In the genomic region with DNA sequence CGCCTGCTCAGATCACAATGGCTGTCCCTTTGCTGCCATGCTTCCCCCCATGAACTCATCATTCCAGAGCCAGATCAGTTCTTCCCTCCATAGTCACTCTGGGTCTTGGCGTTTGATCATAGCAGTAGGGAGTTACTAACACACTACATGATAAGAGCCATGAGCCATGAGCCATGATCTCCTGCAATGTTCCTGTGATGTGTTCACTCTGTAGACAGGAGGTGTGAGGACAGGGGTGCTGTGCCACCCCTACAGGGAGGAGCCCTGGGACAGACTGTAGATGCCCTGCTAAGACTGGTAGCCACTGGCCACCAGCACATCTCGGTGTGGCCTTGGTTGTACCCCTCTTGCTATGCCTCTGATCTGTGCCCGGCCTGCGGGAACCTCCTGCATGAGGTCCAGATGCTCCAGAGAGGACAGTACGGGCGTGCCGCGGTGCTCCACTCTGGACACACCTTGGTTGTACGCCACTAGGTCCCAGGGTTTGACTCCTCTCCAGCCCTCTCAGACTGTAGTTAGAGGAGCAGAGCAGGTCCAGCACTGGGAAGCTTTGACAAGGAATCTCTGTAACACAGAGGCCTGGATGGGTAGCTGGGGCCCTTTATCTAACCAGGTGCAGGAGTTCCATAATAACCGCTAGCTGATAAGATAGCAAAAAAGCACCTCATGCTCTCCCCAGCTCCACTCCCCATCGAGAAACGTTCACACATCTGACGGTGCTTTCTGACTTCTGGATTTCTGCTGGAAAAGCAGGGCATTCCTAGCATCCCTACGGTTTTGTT, we compare ENCODE assay signal across 27 mouse cellular contexts.
DNase-seq lines count a peak whose midpoint lies in the region; ATAC-seq and TF ChIP-seq lines count a peak whose summit lies in the region.
"Had no signal": no experiment of that assay in that cellular context is flagged by ENCODE, and none has a peak within 500 bp of the region (broad histone marks: within the 10 kb centered on the region; RNA-seq: fewer than 3 reads in every experiment).

No protein-coding gene starts in this region.

- no peak overlapping the region for H3K9ac ChIP-seq in liver, embryonic 12.5 days
- H3K9ac ChIP-seq: forebrain, postnatal 0 days; hindbrain, embryonic 15.5 days; midbrain, embryonic 12.5 days; neural tube, embryonic 12.5 days had no signal

- peaks cover 2% of the 10 kb centered on the region for H3K36me3 ChIP-seq in G1E (replicated peaks)
- no peaks in the 10 kb centered on the region for H3K36me3 ChIP-seq in liver, embryonic 12.5 days
- H3K36me3 ChIP-seq: forebrain, embryonic 10.5 days; hindbrain, embryonic 15.5 days; midbrain, embryonic 12.5 days; neural tube, embryonic 12.5 days had no signal

- TF ChIP-seq CTCF in G1E (IDR thresholded peaks at IDR 0.05; ENCODE audit: low read depth, low read length): no peak

- no peak for DNase-seq in G1E (ENCODE audit: low spot score)
- DNase-seq in c-Kit-positive CD71-positive TER-119-negative erythroid progenitor cells, embryonic 14.5 days (ENCODE audit: low read depth): peak; percentile 13
- DNase-seq in kidney, postnatal 4 days: no peak
- no peak for DNase-seq in urinary bladder, postnatal 4 days (ENCODE audit: low spot score in 2 of 2)
- no peak for DNase-seq in kidney, adult 9 months
- DNase-seq: adrenal gland, adult 8-10 months; B cell, adult 2 months; cerebellum, adult 8-10 months; forebrain, postnatal 0 days; heart, postnatal 4 days; kidney, adult 11 months; left cerebral cortex, postnatal 4 days; retina, postnatal 1 day; right cerebral cortex, postnatal 25 days; spleen, adult 18-20 months had no signal

- 51% methylated on average over 15 of the region's 15 CpGs for WGBS in liver, embryonic 12.5 days (ENCODE audit: insufficient replicate concordance)

- H3K4me3 ChIP-seq in G1E (ENCODE audit: low read depth, low read length): peak overlapping the region; percentile 20; the same call in 1 of the 2 replicates
- H3K4me3 ChIP-seq in liver, embryonic 12.5 days: no peak overlapping the region
- H3K4me3 ChIP-seq: forebrain, embryonic 10.5 days; hindbrain, embryonic 15.5 days; left cerebral cortex, adult 2 months; midbrain, embryonic 12.5 days; neural tube, embryonic 12.5 days had no signal

- H3K27ac ChIP-seq in liver, embryonic 12.5 days: no peak overlapping the region
- H3K27ac ChIP-seq: forebrain, embryonic 10.5 days; hindbrain, embryonic 15.5 days; kidney, postnatal 0 days; left cerebral cortex, adult 2 months; macrophage; midbrain, embryonic 12.5 days; neural tube, embryonic 12.5 days had no signal

- H3K4me1 ChIP-seq in G1E (ENCODE audit: insufficient read depth, low read depth, low read length): peaks cover 12% of the 10 kb centered on the region
- peaks cover 20% of the 10 kb centered on the region for H3K4me1 ChIP-seq in liver, embryonic 12.5 days
- H3K4me1 ChIP-seq: forebrain, embryonic 10.5 days; midbrain, embryonic 12.5 days had no signal

- peak overlapping the region; percentile 33 for H3K4me2 ChIP-seq in liver, embryonic 12.5 days
- H3K4me2 ChIP-seq: hindbrain, embryonic 15.5 days; midbrain, embryonic 12.5 days; neural tube, embryonic 12.5 days had no signal

- H3K9me3 ChIP-seq in G1E (replicated peaks): no peaks in the 10 kb centered on the region
- no peaks in the 10 kb centered on the region for H3K9me3 ChIP-seq in liver, embryonic 12.5 days (replicated peaks)
- H3K9me3 ChIP-seq: forebrain, embryonic 10.5 days; hindbrain, embryonic 15.5 days; midbrain, embryonic 12.5 days; neural tube, embryonic 12.5 days had no signal

- peak; percentile 8; the same call in 1 of the 2 replicates for ATAC-seq in G1E (ENCODE audit: extremely low read depth, insufficient number of reproducible peaks, low FRiP score, poor library complexity, severe bottlenecking)
- peak; percentile 93 for ATAC-seq in liver, embryonic 12.5 days
- peak; percentile 67 for ATAC-seq in megakaryocyte progenitor cell, adult 5-6 weeks (replicated peaks; ENCODE audit: poor library complexity)
- ATAC-seq: activated CD4-positive, CD25-positive, alpha-beta regulatory T cell, adult 4 months; forebrain, postnatal 0 days; lung, postnatal 0 days had no signal

- H3K27me3 ChIP-seq in G1E (ENCODE audit: insufficient read depth, low read length): no peaks in the 10 kb centered on the region
- no peaks in the 10 kb centered on the region for H3K27me3 ChIP-seq in liver, embryonic 12.5 days (replicated peaks)
- H3K27me3 ChIP-seq: CH12.LX; hindbrain, embryonic 15.5 days; midbrain, embryonic 12.5 days; neural tube, embryonic 12.5 days had no signal

Comparison
In these comparisons a context has a peak if more than half of its experiments do, and no peak if none do; other contexts are left out.
1. ATAC-seq: peak in every context shown above with its lines; median percentile 93 in liver, embryonic 12.5 days; 67 in megakaryocyte progenitor cell, adult 5-6 weeks; 8 in G1E.